8 mouse cellular contexts compared by ENCODE assay signal in genomic region chr10:116473759-116474549, GRCm38 (mm10). TPM values are rescaled to one million over a fixed set of nuclear protein-coding genes. Genes with fewer than 3 reads are reported as not detected.
DNase-seq lines count a peak whose midpoint lies in the region; ATAC-seq and TF ChIP-seq lines count a peak whose summit lies in the region.

Gene Kcnmb4 (minus strand): TSS chr10:116473878.

- H3K27me3 ChIP-seq in cerebellum, adult 2 months (ENCODE audit: control insufficient read depth, insufficient read depth, low read length), result no peaks in the 10 kb centered on the region
- H3K27me3 ChIP-seq in intestine, postnatal 0 days (replicated peaks; ENCODE audit: control insufficient read depth, insufficient read depth, low read length), result peaks cover 34% of the 10 kb centered on the region
- H3K27me3 ChIP-seq in liver, adult 2 months (ENCODE audit: control insufficient read depth, insufficient read depth, low read length), result peaks cover 23% of the 10 kb centered on the region
- H3K27me3 ChIP-seq in myocyte (ENCODE audit: control insufficient read depth, insufficient read depth, insufficient read length), result no peaks in the 10 kb centered on the region

- ATAC-seq in frontal cortex, adult (ENCODE audit: low TSS enrichment), result peak; percentile 60
- peak; percentile 73 for ATAC-seq in intestine, postnatal 0 days

- H3ac ChIP-seq in myocyte (ENCODE audit: control insufficient read depth, insufficient read length), result peak within 1 kb of the TSS; percentile 7

- H3K27ac ChIP-seq in cerebellum, adult 2 months (ENCODE audit: insufficient read depth, low read length), result peak within 1 kb of the TSS; percentile 79
- H3K27ac ChIP-seq in intestine, postnatal 0 days (ENCODE audit: low read depth, low read length), result no peak within 1 kb of the TSS
- H3K27ac ChIP-seq in liver, adult 2 months (replicated peaks; ENCODE audit: insufficient read depth, low read depth, low read length), result no peak within 1 kb of the TSS

- H3K79me2 ChIP-seq in liver, adult 2 months (ENCODE audit: control insufficient read depth, insufficient read depth, low read length), result no peaks in the 10 kb centered on the region
- no peaks in the 10 kb centered on the region for H3K79me2 ChIP-seq in myocyte (ENCODE audit: control insufficient read depth, insufficient read depth)

- peak; percentile 46 for DNase-seq in layer of hippocampus, adult 11-12 months (ENCODE audit: low spot score)
- no peak for DNase-seq in layer of hippocampus, adult 9-10 months (ENCODE audit: low spot score)
- peak; percentile 77 to 78 for DNase-seq in cerebellum, adult 2 months
- DNase-seq in liver, adult 2 months (ENCODE audit: extremely low read depth, low read depth, low spot score), result no peak
- peak; percentile 26 for DNase-seq in testis, postnatal 14 days (ENCODE audit: low spot score)

- TF ChIP-seq POLR2A in cerebellum, adult 2 months (IDR thresholded peaks at IDR 0.05; ENCODE audit: borderline replicate concordance, insufficient read depth, low read length), result no peak
- no peak for TF ChIP-seq POLR2A in liver, adult 2 months (IDR thresholded peaks at IDR 0.05; ENCODE audit: extremely low read depth, insufficient read depth, low read length)
- TF ChIP-seq POLR2A in myocyte (IDR thresholded peaks at IDR 0.05; ENCODE audit: insufficient read length, low read depth), result peak; percentile 58

- peaks cover 3% of the 10 kb centered on the region for H3K4me1 ChIP-seq in cerebellum, adult 2 months (ENCODE audit: control insufficient read depth, insufficient read depth, low read length)
- peaks cover 11% of the 10 kb centered on the region; the same call in 1 of the 2 replicates for H3K4me1 ChIP-seq in intestine, postnatal 0 days (replicated peaks; ENCODE audit: control insufficient read depth, insufficient read depth, low read length)
- 0 out of 2 replicates have a peak, but pooled peaks cover 3% of the 10 kb centered on the region for H3K4me1 ChIP-seq in liver, adult 2 months (ENCODE audit: control insufficient read depth, insufficient read depth, low read length)

- H3K4me2 ChIP-seq in intestine, postnatal 0 days (replicated peaks; ENCODE audit: low read depth), result peak within 1 kb of the TSS; percentile 99
- peak within 1 kb of the TSS; percentile 81 for H3K4me2 ChIP-seq in myocyte (ENCODE audit: low read depth)

- 0 out of 2 replicates have a peak, but pooled peaks cover 4% of the 10 kb centered on the region for H3K9me3 ChIP-seq in intestine, postnatal 0 days (ENCODE audit: control insufficient read depth)

- H3K9ac ChIP-seq in intestine, postnatal 0 days (ENCODE audit: low read depth, low read length), result peak within 1 kb of the TSS; percentile 48
- H3K9ac ChIP-seq in liver, adult 2 months (ENCODE audit: low read depth, low read length), result 0 out of 2 replicates have a peak within 1 kb of the TSS, but pooled peaks have one; percentile 30

- WGBS in cerebellum, adult 2 months, result 4% methylated on average over 92 of the region's 92 CpGs
- 1% methylated on average over 63 of the region's 92 CpGs for WGBS in intestine, postnatal 0 days
- WGBS in liver, adult 2 months, result 2% methylated on average over 90 of the region's 92 CpGs

- H3K36me3 ChIP-seq in intestine, postnatal 0 days (ENCODE audit: control insufficient read depth, insufficient read depth), result no peaks in the 10 kb centered on the region
- no peaks in the 10 kb centered on the region for H3K36me3 ChIP-seq in liver, adult 2 months (ENCODE audit: control insufficient read depth, insufficient read depth, low read length)
- no peaks in the 10 kb centered on the region for H3K36me3 ChIP-seq in myocyte (ENCODE audit: control insufficient read depth, insufficient read depth)

- H3K4me3 ChIP-seq in cerebellum, adult 2 months (replicated peaks; ENCODE audit: insufficient read depth, low read depth, low read length), result peak within 1 kb of the TSS; percentile 85
- H3K4me3 ChIP-seq in intestine, postnatal 0 days (ENCODE audit: low read depth, low read length), result peak within 1 kb of the TSS; percentile 67
- peak within 1 kb of the TSS; percentile 18; the same call in 1 of the 2 replicates for H3K4me3 ChIP-seq in liver, adult 2 months (ENCODE audit: insufficient read depth, low read depth, low read length)
- peak within 1 kb of the TSS; percentile 30 for H3K4me3 ChIP-seq in myocyte

- peak; percentile 23; the same call in 1 of the 2 replicates for TF ChIP-seq CTCF in cerebellum, adult 2 months (IDR thresholded peaks at IDR 0.05; ENCODE audit: borderline replicate concordance, insufficient read depth, low read depth, low read length)
- TF ChIP-seq CTCF in intestine, postnatal 0 days (IDR thresholded peaks at IDR 0.05; ENCODE audit: low read depth), result peak; percentile 34; the same call in 1 of the 2 replicates
- no peak for TF ChIP-seq CTCF in liver, adult 2 months (IDR thresholded peaks at IDR 0.05; ENCODE audit: low read depth, low read length)

TF ChIP-seq in myocyte, 11 proteins besides CTCF, POLR2A, EP300 and RAD21:
- TF ChIP-seq USF1 (IDR thresholded peaks at IDR 0.05; ENCODE audit: low read depth), result no peak
- no peak for TF ChIP-seq TCF12 (IDR thresholded peaks at IDR 0.05; ENCODE audit: insufficient read depth, poor library complexity, severe bottlenecking)
- TF ChIP-seq TCF3 (IDR thresholded peaks at IDR 0.05; ENCODE audit: insufficient read length, low read depth), result no peak
- no peak for TF ChIP-seq MAX (IDR thresholded peaks at IDR 0.05; ENCODE audit: low read depth)

RNA-seq across cellular contexts. Expression of gene Kcnmb4, which starts in this region (rescaled TPM):
- polyA plus RNA-seq in cerebellum, adult 2 months (2012; rRNA removed), result 88.8 and 104 TPM in 2 replicates
- 1.6 and 1.7 TPM in 2 replicates for polyA plus RNA-seq in intestine, postnatal 0 days (2015; fragmentation: Nextera tagmentation; extraction: Ambion mirVana)
- total RNA-seq in liver, adult 2 months (2014; rRNA removed), result 0.18 TPM in 1 of 2 replicates, not detected in the other
- polyA plus RNA-seq in liver, adult 2 months (2012; rRNA removed), result 0.06 TPM in 1 of 2 replicates, not detected in the other
- polyA plus RNA-seq in myocyte (2012; fragmentation: generic; extraction: Trizol), result 2.1 TPM

Comparison
In these comparisons a context has a peak if more than half of its experiments do, and no peak if none do; other contexts are left out.
1. RNA of gene Kcnmb4 (polyA plus RNA-seq): 88.8 to 104 TPM in cerebellum, adult 2 months; 2.1 TPM in myocyte (single experiment), 1.6 to 1.7 TPM in intestine, postnatal 0 days and 0.06 TPM in liver, adult 2 months; every median in the first group is over 10 times any median in the second.
2. DNase-seq: peak in layer of hippocampus, adult 11-12 months (single experiment), cerebellum, adult 2 months (2 of 2) and testis, postnatal 14 days (single experiment); none in layer of hippocampus, adult 9-10 months (single experiment) and liver, adult 2 months (single experiment).
3. H3K4me3 ChIP-seq: peak in every context shown above with its lines; median percentile 85 in cerebellum, adult 2 months; 67 in intestine, postnatal 0 days; 30 in myocyte; 18 in liver, adult 2 months.